Mouse (Mus musculus) gastrocnemius, postnatal 4 days (tissue): Measurements from ENCODE around the gene Ubqln4. TPM values are rescaled to one million over a fixed set of nuclear protein-coding genes. Genes with fewer than 3 reads are reported as not detected.

Experiments
- DNase-seq, 2 experiments: peaks; one replicate each; pipeline ENCODE4 v3.0.0; 2021 to 2022; ENCODE audit warnings: low spot score in 2 of 2, mixed read lengths in 2 of 2
- total RNA-seq, 2 experiments: library from RNA; stranded (reverse); gene quantifications; 2 replicates each; pipeline ENCODE4 v1.2.3; 2021

The Ubqln4 gene
- total RNA-seq, 2 experiments from 2014 or later, result 54.9 to 58.0 TPM

DNA sequence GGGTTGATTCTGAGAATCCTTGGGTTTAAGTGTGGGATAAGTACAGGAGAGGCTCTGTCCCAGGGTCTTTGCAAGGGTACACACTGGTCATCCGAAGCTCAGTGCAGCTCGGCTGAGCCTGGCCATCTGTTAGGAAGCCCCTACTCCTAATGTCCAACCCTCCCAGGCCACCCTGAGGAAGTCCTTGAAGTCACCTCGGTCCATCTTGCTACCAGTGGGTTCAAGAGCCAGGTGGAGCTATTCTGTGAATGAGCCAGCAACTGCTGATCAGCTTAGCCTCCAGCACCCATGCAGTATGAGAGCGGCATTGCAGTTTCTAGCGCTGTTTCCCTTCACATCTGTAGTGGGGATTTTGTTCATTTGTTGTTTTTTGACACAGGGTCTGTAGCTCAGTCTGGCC is 13.5 kb upstream of the Ubqln4 start:
- no peak for DNase-seq

DNA sequence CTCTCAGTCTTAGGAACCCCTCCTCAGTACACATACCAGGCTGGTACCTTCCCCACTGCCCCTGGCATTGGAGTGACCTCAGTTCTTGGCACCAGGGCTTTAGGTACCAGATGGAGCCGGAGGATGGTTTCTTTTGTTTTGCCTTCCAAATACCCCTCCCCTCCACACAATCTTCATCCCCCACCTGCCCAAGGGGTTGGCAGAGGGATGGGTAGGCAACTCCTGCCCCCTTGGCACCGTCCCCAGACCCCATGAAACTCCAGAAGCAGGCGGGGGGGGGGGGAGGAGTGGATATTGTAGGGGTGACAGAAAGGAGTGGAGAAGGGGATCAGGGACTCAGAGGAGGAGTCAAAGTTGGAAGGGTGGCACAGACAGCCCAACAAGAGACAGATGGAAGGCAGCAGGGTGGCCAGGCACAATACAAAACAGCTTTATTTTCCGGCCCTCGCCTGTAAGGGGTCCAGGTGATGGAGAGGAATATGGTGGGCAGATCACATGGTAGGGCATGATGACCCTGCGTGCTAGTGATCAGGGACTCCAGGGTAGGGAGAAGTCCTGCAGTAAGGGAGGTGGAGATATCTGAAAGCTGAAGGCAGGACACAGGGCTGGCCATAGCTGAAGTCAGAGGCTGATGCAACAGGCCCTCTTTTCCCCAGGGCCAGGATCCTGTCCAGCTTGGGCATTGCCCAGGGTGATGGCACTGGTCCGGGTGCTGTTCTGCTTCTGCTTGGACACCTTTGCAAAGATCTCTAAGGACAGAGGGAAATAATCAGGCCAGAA is 11.7 kb upstream of the Ubqln4 start:
- DNase-seq, result no peak

DNA sequence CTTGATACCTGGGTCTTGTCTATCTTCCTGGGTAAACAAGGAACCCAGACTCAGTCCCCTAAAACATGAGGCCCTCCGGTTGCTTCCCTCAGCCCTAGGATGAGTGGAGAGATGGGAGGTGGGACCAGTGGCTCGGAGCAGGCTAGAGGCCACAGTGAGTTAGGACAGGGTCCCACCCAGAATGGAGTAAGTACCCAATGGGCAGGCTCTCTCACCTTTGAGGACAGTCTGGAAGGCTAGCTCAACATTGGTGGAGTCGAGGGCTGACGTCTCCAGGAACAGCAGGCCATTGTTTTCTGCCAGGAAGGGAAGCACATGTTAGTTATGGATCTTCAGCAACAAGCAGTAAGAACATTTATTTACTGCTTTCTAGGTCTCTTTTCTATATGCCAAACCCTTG is 11.1 kb upstream of the Ubqln4 start:
- DNase-seq, result no peak

GRCm38 (mm10) chr3:88543174-88543573 is 10.4 kb upstream of the Ubqln4 start:
- no peak for DNase-seq

GRCm38 (mm10) chr3:88543651-88544410 is 9.7 kb upstream of the Ubqln4 start:
- no peak for DNase-seq

- no peak for DNase-seq
Measured at GRCm38 (mm10) chr3:88544514-88544913, 9.0 kb upstream of the Ubqln4 start.

DNA sequence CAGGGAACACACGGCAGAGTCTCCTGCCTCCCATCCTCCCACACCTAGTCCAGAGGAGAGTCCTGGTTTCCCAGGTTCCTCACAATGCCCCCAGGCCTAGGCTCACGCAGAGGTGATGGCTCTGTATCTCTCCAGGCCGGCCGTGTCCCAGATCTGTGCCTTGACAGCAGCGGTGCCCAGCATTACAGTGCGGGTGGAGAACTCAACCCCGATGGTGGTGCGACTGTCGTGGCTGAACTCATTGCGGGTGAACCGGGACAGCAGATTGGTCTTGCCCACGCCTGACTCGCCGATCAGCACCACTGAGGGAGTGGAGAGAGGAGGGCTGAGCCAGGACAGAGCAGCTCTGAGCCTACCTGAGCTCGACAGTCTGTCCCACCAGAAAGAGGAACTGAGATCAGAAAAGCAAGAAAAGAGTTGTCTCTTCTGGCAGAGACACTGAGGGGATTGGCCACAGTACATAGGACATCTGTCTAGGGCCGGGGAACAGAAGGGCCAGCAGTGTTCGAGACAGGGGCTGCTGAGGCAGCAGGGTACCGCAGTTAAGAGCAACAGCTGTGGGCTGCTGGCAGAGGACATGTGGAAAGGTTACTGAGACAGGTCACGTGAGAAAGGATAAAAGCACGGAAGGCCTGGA is 8.5 kb upstream of the Ubqln4 start:
- DNase-seq, result no peak

DNA sequence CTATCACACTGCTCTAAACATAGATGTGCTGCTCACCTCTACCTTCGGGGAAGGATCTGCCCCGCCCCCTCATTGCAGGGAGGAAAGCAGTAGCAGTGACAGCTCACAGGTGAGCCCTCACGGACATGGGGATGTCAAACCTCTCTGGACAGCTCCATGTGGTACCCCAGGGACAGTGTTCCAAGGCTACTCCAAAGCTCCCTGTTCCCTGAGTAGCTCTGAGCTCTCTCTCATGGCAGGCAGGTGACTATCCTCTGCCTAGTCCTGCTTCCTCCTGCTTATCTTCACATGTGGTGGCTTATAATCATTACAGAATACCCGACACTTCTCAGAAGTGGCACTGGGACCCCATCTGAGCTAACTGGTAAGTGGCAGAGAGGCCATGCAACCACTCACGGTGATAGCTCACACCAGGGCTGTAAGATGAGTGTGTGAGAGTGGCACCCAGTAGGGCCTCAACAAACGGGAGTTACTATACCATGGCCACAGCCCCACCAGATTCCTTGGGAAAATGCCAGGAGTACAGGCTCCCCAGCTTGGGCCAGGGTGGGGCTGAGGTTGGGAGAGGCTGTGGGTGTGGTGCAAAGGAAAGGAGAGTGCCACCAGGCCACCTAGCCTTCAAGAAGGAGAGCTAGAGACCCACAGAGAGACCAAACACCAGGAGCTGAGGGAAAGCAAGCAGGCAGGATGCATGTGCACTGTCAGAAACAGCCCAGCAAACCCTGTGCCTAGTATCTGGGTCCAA is 6.7 kb upstream of the Ubqln4 start:
- no peak for DNase-seq

DNA sequence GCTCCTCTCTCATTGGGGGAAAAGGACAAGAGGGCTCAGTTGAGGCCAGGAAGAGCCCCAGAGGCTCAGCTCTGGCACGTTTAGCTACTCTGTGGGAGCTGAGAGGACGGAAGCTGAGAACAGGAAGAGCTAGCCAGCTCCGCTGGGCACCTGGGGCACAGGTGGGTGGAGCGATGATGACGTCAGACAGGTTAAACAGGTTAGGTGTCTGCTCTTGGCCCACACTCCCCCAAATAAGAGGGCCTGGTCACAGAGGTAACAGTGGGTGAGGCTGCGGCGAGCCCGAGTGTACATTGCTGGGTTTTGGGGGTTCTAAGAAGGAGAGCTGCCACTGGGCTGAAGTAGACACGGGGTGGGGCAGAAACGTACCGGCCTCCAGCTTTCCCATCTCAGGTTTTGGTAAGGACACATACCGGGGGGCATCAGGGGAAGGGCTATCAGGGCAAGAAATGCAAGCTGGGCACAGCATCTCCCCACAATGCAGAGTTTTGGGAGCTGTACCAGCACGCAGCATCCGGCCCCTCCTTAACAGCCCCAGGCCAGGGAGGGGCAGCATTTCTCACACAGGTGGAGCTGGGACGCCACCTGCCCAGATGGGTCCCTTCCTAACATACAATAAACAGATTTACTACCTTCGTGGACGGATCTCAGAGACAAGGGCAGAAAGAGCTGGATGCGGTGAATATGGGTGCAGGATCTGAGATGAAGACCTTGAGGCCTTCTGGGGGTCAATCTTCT is 5.2 kb upstream of the Ubqln4 start, which contains the start of gene Rab25:
Gene Rab25, minus strand, starts transcription at position 121 of the 738 bp plus-strand sequence.
- no peak for DNase-seq

DNA sequence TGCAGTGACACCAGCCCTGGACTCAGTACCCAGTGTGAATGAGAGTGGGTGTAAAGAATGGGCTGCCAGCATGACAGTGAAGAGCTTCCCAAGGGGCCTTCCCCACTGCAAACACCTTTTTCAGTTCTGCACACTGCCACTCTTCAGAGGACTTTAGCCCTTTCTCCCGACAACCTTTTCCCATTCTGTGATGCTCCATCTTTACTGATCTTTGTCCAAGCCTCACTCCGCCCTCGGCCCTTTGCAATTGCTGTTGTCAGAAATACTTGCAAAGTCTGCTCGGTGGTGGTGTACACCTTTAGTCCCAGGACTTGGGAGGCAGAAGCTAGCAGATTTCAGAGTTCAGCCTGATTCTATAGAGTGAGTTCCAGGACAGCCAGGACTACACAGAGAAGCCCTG is 2.0 kb upstream of the Ubqln4 start:
- no peak for DNase-seq

DNA sequence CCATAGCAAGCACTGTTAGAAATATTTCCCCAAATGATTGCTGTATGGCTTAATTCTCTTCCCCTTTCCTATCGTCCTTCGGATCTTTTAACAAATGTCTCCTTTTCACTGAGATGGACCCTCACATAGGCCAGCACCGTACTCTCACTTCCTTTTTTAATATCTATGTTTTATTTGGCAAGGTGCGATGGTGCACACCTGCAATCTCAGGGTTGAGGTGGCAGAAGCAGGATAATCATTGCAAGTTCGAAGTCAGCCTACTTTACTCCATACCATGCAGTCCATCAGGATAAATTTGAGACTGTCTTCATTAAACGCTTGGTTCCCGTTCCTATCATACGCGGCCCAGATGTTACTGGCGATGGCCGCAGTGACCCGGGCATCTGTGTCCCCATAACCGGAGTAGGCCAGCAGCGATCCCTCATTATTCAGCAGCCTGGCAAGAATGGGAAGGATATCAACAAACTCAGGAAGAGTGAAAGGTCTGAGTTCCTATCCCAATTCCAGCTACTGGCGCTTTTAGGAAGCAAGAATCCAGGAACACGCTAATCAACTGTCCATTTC is 1.4 kb upstream of the Ubqln4 start:
- DNase-seq, result no peak

DNA sequence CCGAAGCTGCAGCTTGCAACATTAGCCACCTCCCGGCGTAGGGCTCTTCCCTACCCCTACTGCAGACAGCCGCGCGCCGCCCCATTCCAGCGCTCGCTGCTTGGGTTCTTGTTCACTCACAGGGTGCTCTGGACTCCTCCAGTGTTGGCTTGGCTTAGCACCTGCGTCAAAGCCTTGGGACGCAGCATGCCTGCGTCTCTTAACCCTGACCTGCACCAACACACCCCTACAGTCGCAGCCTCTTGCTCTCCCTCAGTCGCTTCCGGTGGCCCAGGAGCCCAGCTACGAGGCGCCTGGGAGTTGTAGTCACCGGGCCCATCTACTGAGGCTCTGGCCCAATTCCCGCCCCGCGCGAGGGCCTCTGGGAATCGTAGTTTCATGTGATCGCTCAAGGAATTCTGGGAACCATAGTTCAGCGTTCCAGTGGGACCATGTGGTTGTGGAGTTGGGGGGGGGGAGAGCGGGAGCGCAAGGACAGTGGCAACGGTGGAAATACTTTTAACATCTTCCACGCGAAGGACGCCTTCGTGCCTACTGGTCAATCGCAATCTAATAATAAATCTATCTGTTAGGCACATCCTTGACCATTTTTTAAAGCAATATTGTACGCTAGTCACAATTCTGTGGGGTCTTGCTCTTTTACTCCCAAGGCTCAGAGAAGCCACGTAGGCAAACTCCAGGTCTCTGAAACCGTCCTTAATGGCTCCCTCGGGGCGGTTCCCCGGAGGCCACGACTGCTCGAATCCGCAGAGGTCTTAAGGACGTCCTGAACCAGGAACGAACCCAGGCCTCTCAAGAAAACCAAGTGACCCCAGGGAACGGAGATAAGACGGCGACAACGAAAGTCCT is 658 bp upstream of the Ubqln4 start, which contains the start of gene Lamtor2:
Gene Lamtor2, minus strand, starts transcription at position 399 of the 849 bp plus-strand sequence.
- peak; percentile 93 to 99 for DNase-seq

- DNase-seq, result peak; percentile 53 to 67
Measured at GRCm38 (mm10) chr3:88553880-88554586, 475 bp downstream of the Ubqln4 start.

DNA sequence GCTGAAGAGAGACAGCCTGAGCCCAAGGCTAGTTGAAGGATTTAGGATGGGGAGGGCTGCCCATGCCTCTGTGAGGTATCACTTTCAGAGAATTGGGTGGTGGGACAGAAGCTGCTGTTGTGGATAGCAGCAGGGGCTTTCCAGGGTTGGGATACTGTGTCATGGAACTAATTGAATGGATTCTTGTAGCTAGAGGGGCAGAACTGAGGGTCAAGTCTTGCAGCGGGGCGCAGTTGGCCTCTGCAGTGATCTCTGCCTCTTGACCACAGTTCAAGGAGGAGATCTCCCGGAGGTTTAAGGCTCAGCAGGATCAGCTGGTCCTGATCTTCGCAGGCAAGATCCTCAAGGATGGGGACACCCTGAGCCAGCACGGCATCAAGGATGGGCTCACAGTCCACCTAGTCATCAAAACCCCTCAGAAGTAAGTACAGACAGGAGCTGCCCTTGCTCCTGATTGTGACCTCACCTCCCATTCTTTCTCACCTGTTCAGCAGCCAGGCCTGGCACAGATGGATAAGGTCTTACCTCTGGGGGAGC is 1.6 kb downstream of the Ubqln4 start:
- DNase-seq, result no peak

GRCm38 (mm10) chr3:88555731-88556130 is 2.2 kb downstream of the Ubqln4 start:
- no peak for DNase-seq

GRCm38 (mm10) chr3:88556616-88557015 is 3.1 kb downstream of the Ubqln4 start:
- DNase-seq, result no peak

GRCm38 (mm10) chr3:88559596-88559995 is 6.0 kb downstream of the Ubqln4 start:
- DNase-seq, result no peak

GRCm38 (mm10) chr3:88561989-88562388 is 8.4 kb downstream of the Ubqln4 start:
- no peak for DNase-seq
